Mouse (Mus musculus) left cerebral cortex, postnatal 10 days (tissue): ENCODE results near the gene 5530401A14Rik. TPM values are rescaled to one million over a fixed set of nuclear protein-coding genes. Genes with fewer than 3 reads are reported as not detected.
A peak's percentile ranks its signal among the peaks of the same experiment; 100 is the strongest.

Source experiments
- DNase-seq, 2 experiments: peaks; one replicate each; pipeline ENCODE4 v3.0.0; 2021 to 2022; ENCODE audit warnings: low spot score in 2 of 2, mixed read lengths in 1 of 2; ENCODE audit errors: extremely low spot score in 1 of 2
- intact Hi-C: fragments of 180-260 bp; cut with DNase I; formaldehyde crosslinking; loops from one replicate; pipeline ENCODE4 v1.15.1; 2025
- total RNA-seq, 2 experiments: library from RNA; stranded (reverse); gene quantifications; 2 replicates each; pipeline ENCODE4 v1.2.3; 2021

The 5530401A14Rik gene
- total RNA-seq, result under 1 TPM in 1 of 2 experiments, not detected in 1; 0.12 TPM

GRCm38 (mm10) chr11:81860250-81860972 is at the start of gene 5530401A14Rik:
5530401A14Rik (plus strand) TSS chr11:81860673.
- peak; percentile 27 to 42 for DNase-seq
- intact Hi-C loops, result no loop called here

- intact Hi-C loops, result no loop called here
- peak; percentile 27 to 61 for DNase-seq
Measured at GRCm38 (mm10) chr11:81814816-81815215, 45.7 kb upstream of the 5530401A14Rik start.

GRCm38 (mm10) chr11:81816531-81816930 is 43.9 kb upstream of the 5530401A14Rik start:
- no peak for DNase-seq
- intact Hi-C loops, result no loop called here

- intact Hi-C loops, result no loop called here
- no peak for DNase-seq
Measured at GRCm38 (mm10) chr11:81832381-81832780, 28.1 kb upstream of the 5530401A14Rik start.

- DNase-seq, result no peak
- intact Hi-C loops, result no loop called here
Measured at GRCm38 (mm10) chr11:81838426-81838825, 22.0 kb upstream of the 5530401A14Rik start.

GRCm38 (mm10) chr11:81841001-81841400 is 19.5 kb upstream of the 5530401A14Rik start:
- intact Hi-C loops, result no loop called here
- no peak for DNase-seq

- DNase-seq, result peak in 1 of 2 experiments; percentile 39
- intact Hi-C loops, result no loop called here
Measured at GRCm38 (mm10) chr11:81845010-81845685, 15.3 kb upstream of the 5530401A14Rik start.

GRCm38 (mm10) chr11:81845686-81846036 is 14.8 kb upstream of the 5530401A14Rik start:
- DNase-seq, result no peak
- intact Hi-C loops, result no loop called here

- no peak for DNase-seq
- intact Hi-C loops, result no loop called here
Measured at GRCm38 (mm10) chr11:81847773-81848490, 12.5 kb upstream of the 5530401A14Rik start.

- intact Hi-C loops, result no loop called here
- no peak for DNase-seq
Measured at GRCm38 (mm10) chr11:81865661-81866382, 5.3 kb downstream of the 5530401A14Rik start.

- DNase-seq, result no peak
- intact Hi-C loops, result no loop called here
Measured at GRCm38 (mm10) chr11:81871506-81872213, 11.2 kb downstream of the 5530401A14Rik start.

GRCm38 (mm10) chr11:81896511-81896910 is 36.0 kb downstream of the 5530401A14Rik start:
- DNase-seq, result no peak
- intact Hi-C loops, result no loop called here

- intact Hi-C loops, result no loop called here
- peak; percentile 24 to 53 for DNase-seq
Measured at GRCm38 (mm10) chr11:81897547-81898354, 37.3 kb downstream of the 5530401A14Rik start.

- intact Hi-C loops, result no loop called here
- DNase-seq, result no peak
Measured at GRCm38 (mm10) chr11:81902318-81902717, 41.8 kb downstream of the 5530401A14Rik start.

GRCm38 (mm10) chr11:81908760-81909159 is 48.3 kb downstream of the 5530401A14Rik start:
- DNase-seq, result no peak
- intact Hi-C loops, result no loop called here

GRCm38 (mm10) chr11:81909397-81909894 is 49.0 kb downstream of the 5530401A14Rik start:
- DNase-seq, result no peak
- intact Hi-C loops, result no loop called here

- no peak for DNase-seq
- intact Hi-C loops, result no loop called here
Measured at GRCm38 (mm10) chr11:81913071-81913470, 52.6 kb downstream of the 5530401A14Rik start.

- intact Hi-C loops, result no loop called here
- no peak for DNase-seq
Measured at GRCm38 (mm10) chr11:81915501-81915900, 55.0 kb downstream of the 5530401A14Rik start.
